ENCODE assay signal across 9 mouse cellular contexts in genomic region chr4:95054336-95054735, GRCm38 (mm10). TPM values are rescaled to one million over a fixed set of nuclear protein-coding genes. Genes with fewer than 3 reads are reported as not detected.
DNase-seq lines count a peak whose midpoint lies in the region; ATAC-seq and TF ChIP-seq lines count a peak whose summit lies in the region.
"Had no signal": no experiment of that assay in that cellular context is flagged by ENCODE, and none has a peak within 500 bp of the region (broad histone marks: within the 10 kb centered on the region; RNA-seq: fewer than 3 reads in every experiment).

No protein-coding gene starts in this region.

- H3K27ac ChIP-seq in heart, embryonic 11.5 days (ENCODE audit: low read depth, low read length) = no peak overlapping the region
- no peak overlapping the region for H3K27ac ChIP-seq in neural tube, embryonic 12.5 days
- 0 out of 2 replicates have a peak overlapping the region, but pooled peaks have one; percentile 99 for H3K27ac ChIP-seq in limb, embryonic 15.5 days
- H3K27ac ChIP-seq in stomach, postnatal 0 days (replicated peaks) = peak overlapping the region; percentile 100

- ATAC-seq in heart, embryonic 11.5 days (replicated peaks; ENCODE audit: insufficient number of reproducible peaks, low FRiP score, low TSS enrichment) = no peak
- no peak for ATAC-seq in neural tube, embryonic 12.5 days (ENCODE audit: low FRiP score, low read depth)
- no peak for ATAC-seq in limb, embryonic 15.5 days (ENCODE audit: insufficient number of reproducible peaks, low FRiP score, low TSS enrichment, low read depth)
- no peak for ATAC-seq in stomach, postnatal 0 days (ENCODE audit: low FRiP score, low TSS enrichment)

- 53% methylated on average over 4 of the region's 4 CpGs for WGBS in heart, embryonic 11.5 days (ENCODE audit: insufficient replicate concordance)
- 47% methylated on average over 4 of the region's 4 CpGs for WGBS in neural tube, embryonic 12.5 days
- 37% methylated on average over 4 of the region's 4 CpGs for WGBS in limb, embryonic 15.5 days
- WGBS in stomach, postnatal 0 days = 35% methylated on average over 4 of the region's 4 CpGs

- H3K36me3 ChIP-seq in heart, embryonic 11.5 days (ENCODE audit: control insufficient read depth, insufficient read depth, low read length) = no peaks in the 10 kb centered on the region
- H3K36me3 ChIP-seq in neural tube, embryonic 12.5 days = no peaks in the 10 kb centered on the region
- no peaks in the 10 kb centered on the region for H3K36me3 ChIP-seq in limb, embryonic 15.5 days
- no peaks in the 10 kb centered on the region for H3K36me3 ChIP-seq in stomach, postnatal 0 days (ENCODE audit: control insufficient read depth, insufficient read depth, low read length)
- H3K36me3 ChIP-seq: liver, embryonic 15.5 days had no signal

- no peak for DNase-seq in heart, postnatal 4 days
- no peak for DNase-seq in neural tube, embryonic 10.5 days (ENCODE audit: extremely low spot score, low spot score)
- DNase-seq in stomach, postnatal 0 days (ENCODE audit: low spot score) = no peak
- DNase-seq in spleen, postnatal 14 days (ENCODE audit: low spot score in 2 of 2) = no peak
- DNase-seq in layer of hippocampus, postnatal 10 days (ENCODE audit: low spot score in 2 of 2) = no peak

- H3K4me2 ChIP-seq in heart, embryonic 11.5 days = peak overlapping the region; percentile 89
- H3K4me2 ChIP-seq in neural tube, embryonic 12.5 days (replicated peaks) = peak overlapping the region; percentile 92
- no peak overlapping the region; the same call in 1 of the 2 replicates for H3K4me2 ChIP-seq in limb, embryonic 15.5 days
- H3K4me2 ChIP-seq in stomach, postnatal 0 days (replicated peaks; ENCODE audit: low read depth) = peak overlapping the region; percentile 86

- H3K4me3 ChIP-seq in heart, embryonic 11.5 days (ENCODE audit: low read depth, low read length) = no peak overlapping the region
- no peak overlapping the region for H3K4me3 ChIP-seq in neural tube, embryonic 12.5 days
- H3K4me3 ChIP-seq in limb, embryonic 15.5 days = no peak overlapping the region
- no peak overlapping the region for H3K4me3 ChIP-seq in stomach, postnatal 0 days (ENCODE audit: low read depth, low read length)

- H3K9ac ChIP-seq in heart, embryonic 11.5 days (ENCODE audit: low read depth, low read length) = no peak overlapping the region
- H3K9ac ChIP-seq in neural tube, embryonic 12.5 days = no peak overlapping the region
- no peak overlapping the region for H3K9ac ChIP-seq in limb, embryonic 15.5 days
- peak overlapping the region; percentile 28 for H3K9ac ChIP-seq in stomach, postnatal 0 days (ENCODE audit: low read length)

- no peaks in the 10 kb centered on the region for H3K27me3 ChIP-seq in heart, embryonic 11.5 days (ENCODE audit: control insufficient read depth, insufficient read depth, low read length)
- no peaks in the 10 kb centered on the region for H3K27me3 ChIP-seq in neural tube, embryonic 12.5 days (replicated peaks)
- no peaks in the 10 kb centered on the region for H3K27me3 ChIP-seq in limb, embryonic 15.5 days
- no peaks in the 10 kb centered on the region for H3K27me3 ChIP-seq in stomach, postnatal 0 days (ENCODE audit: control insufficient read depth, insufficient read depth, low read length)

- TF ChIP-seq CTCF in stomach, postnatal 0 days (IDR thresholded peaks at IDR 0.05; ENCODE audit: low read depth) = no peak

- no peaks in the 10 kb centered on the region for H3K9me3 ChIP-seq in heart, embryonic 11.5 days (replicated peaks; ENCODE audit: control insufficient read depth, low read length)
- H3K9me3 ChIP-seq in neural tube, embryonic 12.5 days = no peaks in the 10 kb centered on the region
- no peaks in the 10 kb centered on the region for H3K9me3 ChIP-seq in limb, embryonic 15.5 days
- no peaks in the 10 kb centered on the region for H3K9me3 ChIP-seq in stomach, postnatal 0 days (ENCODE audit: control insufficient read depth, low read length)
- H3K9me3 ChIP-seq: liver, embryonic 15.5 days had no signal

- TF ChIP-seq EP300 in stomach, postnatal 0 days (optimal IDR thresholded peaks at IDR 0.05) = no peak

- H3K4me1 ChIP-seq in heart, embryonic 11.5 days (ENCODE audit: control insufficient read depth, insufficient read depth, low read length) = 0 out of 2 replicates have a peak, but pooled peaks cover 2% of the 10 kb centered on the region
- peaks cover 15% of the 10 kb centered on the region for H3K4me1 ChIP-seq in neural tube, embryonic 12.5 days
- peaks cover 21% of the 10 kb centered on the region for H3K4me1 ChIP-seq in limb, embryonic 15.5 days
- peaks cover 4% of the 10 kb centered on the region; the same call in 1 of the 2 replicates for H3K4me1 ChIP-seq in stomach, postnatal 0 days (replicated peaks; ENCODE audit: control insufficient read depth, insufficient read depth)

RNA-seq across cellular contexts. Expression of gene Jun, which starts 2.3 kb away (rescaled TPM):
- 33.6 and 34.5 TPM in 2 replicates for polyA plus RNA-seq in heart, embryonic 11.5 days (2014; fragmentation: Nextera tagmentation; extraction: Ambion mirVana)
- 10 to 100 TPM; 61.6 to 69.6 TPM for total RNA-seq in heart, postnatal 4 days (2021)
- 104 and 109 TPM in 2 replicates for polyA plus RNA-seq in neural tube, embryonic 12.5 days (2016; fragmentation: Nextera tagmentation; extraction: Ambion mirVana)
- polyA plus RNA-seq in limb, embryonic 15.5 days (2015; fragmentation: Nextera tagmentation; extraction: Ambion mirVana) = 109 and 112 TPM in 2 replicates
- 80.2 and 88.9 TPM in 2 replicates for polyA plus RNA-seq in stomach, postnatal 0 days (2015; fragmentation: Nextera tagmentation; extraction: Ambion mirVana)
- total RNA-seq in layer of hippocampus, postnatal 10 days (2021) = 10 to 100 TPM; 65.0 to 72.0 TPM

Comparison
In these comparisons a context has a peak if more than half of its experiments do, and no peak if none do; other contexts are left out.
1. H3K27ac ChIP-seq: peak in limb, embryonic 15.5 days (single experiment) and stomach, postnatal 0 days (single experiment); none in heart, embryonic 11.5 days (single experiment) and neural tube, embryonic 12.5 days (single experiment).